Mouse (Mus musculus): ENCODE results near the gene Orai3. TPM values are rescaled to one million over a fixed set of nuclear protein-coding genes. Genes with fewer than 3 reads are reported as not detected.
A peak's percentile ranks its signal among the peaks of the same experiment; 100 is the strongest.
"Not testable (repeated sequence)": the region's sequence is repeated elsewhere in the genome, so short reads cannot be mapped to it uniquely, and the experiment has no call there.

The Orai3 gene
- total RNA-seq (2022): 10 to 100 TPM; 12.2 to 13.6 (median 12.9) TPM

DNA sequence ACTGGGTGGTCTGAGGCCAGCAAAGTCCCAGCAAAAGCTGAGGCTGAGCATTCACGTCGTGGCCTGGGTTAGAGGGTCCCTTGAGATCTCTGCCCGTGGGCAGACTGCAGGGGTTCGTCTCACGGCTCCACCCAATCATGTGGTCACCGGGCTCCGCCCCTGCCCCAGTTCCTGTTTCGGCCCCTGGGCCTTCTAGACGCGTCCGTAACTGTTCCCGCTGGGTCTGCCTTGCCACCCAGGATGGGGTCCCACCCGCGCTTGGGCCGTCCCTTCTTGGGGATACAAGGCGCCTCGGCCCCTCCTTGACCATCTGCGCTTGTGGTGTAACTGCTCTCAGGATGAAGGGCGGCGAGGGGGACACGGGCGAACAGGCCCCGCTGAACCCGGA lies at the start of gene Orai3:
TSS of gene Orai3 (plus strand) at position 165 of the 388 bp plus-strand sequence.
- DNase-seq (ENCODE audit: low spot score in 2 of 2): peak; percentile 82 to 83

DNA sequence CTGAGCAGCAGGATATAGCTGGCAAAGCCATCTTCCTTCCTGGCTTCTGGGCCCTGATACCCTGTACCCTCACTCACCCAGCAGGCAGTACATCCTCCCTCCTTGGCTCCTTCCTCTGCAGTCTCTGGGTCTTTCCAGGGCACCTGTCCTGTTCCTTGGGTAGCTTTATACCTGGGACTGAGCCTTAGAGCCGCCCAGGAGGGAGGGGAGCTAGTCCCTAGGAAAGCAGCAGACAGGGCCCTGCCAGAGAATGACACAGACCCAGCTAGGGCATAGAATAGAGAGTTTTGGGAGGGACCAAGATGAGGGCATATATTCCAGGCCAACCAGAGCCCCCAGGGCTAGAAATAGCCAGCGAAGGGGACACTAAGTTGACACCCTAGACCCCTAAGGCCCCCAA lies 44.1 kb upstream of the Orai3 start:
- no peak for DNase-seq (ENCODE audit: low spot score in 2 of 2)

DNA sequence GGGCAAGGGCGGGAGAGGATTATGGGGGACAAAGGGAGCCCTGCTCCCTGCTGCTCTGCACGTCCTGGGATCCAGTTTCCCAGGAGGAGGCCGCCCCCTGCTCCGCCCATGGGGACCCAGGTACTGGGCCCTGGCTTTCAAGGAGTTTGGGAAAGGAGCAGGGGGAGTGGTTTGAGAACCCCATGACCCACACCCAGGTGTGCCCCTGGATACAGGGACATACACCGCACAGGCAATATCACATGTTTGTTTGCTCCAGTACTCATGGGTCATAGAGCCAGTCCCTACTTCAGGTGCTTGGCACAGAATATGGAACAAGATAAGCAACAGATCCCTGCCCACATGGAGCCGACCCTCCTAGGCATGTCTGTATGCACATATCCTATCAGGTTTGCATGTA lies 43.7 kb upstream of the Orai3 start:
- no peak for DNase-seq (ENCODE audit: low spot score in 2 of 2)

DNA sequence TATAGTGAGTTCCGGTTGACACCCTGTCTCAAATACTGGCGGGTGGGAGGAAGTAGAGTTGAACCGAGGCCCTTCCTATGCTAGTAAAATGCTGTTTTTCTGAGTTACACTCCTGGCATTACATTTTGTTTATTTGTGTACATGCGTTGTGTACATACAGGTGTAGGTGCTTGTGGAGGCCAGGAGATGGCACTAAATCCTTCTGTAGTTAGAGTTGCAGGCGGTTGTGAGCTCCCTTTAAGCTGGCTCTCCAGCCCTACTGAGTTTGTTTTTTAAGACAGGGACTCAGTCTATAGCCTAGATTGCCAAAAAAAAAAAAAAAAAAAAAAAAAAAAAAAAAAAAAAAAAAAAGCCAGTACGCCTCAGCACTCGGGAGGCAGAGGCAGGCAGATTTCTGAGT lies 41.7 kb upstream of the Orai3 start:
- no peak for DNase-seq (ENCODE audit: low spot score in 2 of 2)

DNA sequence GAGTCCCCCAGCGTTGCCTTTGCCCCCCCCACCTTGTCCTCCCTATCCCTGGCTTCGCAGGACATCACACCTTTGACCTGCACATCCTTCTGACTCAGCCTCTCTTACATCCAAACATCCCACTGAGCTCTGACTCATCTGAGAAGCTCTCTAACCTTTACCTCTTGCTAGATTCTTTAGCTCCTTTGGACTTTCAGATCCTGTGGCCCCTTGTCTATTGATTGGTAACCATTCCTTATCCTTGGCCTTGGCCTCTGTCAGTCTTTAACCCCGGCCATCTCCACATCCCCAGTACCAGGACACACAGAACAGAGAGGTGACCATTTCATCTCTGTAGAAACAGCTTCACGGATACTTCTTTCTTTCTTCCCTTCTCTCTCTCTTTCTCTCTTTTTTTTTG lies 39.4 kb upstream of the Orai3 start:
- no peak for DNase-seq (ENCODE audit: low spot score in 2 of 2)

DNA sequence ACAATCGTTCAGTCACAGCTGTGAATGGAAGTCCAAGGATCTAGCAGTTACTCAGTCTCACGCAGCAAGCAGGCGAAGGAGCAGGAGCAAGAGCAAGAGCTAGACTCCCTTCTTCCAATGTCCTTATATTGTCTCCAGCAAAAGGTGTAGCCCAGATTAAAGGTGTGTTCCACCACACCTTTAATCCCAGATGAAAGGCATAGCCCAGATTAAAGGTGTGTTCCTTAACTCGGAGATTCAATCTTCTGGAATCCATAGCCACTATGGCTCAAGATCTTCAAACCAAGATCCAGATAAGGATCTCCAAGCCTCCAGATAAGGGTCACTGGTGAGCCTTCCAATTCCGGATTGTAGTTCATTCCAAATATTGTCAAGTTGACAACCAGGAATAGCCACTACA lies 37.5 kb upstream of the Orai3 start, which contains the start of gene Ctf2:
TSS of gene Ctf2 (minus strand) at position 101 of the 400 bp plus-strand sequence.
- DNase-seq (ENCODE audit: low spot score in 2 of 2): not testable (repeated sequence)

DNA sequence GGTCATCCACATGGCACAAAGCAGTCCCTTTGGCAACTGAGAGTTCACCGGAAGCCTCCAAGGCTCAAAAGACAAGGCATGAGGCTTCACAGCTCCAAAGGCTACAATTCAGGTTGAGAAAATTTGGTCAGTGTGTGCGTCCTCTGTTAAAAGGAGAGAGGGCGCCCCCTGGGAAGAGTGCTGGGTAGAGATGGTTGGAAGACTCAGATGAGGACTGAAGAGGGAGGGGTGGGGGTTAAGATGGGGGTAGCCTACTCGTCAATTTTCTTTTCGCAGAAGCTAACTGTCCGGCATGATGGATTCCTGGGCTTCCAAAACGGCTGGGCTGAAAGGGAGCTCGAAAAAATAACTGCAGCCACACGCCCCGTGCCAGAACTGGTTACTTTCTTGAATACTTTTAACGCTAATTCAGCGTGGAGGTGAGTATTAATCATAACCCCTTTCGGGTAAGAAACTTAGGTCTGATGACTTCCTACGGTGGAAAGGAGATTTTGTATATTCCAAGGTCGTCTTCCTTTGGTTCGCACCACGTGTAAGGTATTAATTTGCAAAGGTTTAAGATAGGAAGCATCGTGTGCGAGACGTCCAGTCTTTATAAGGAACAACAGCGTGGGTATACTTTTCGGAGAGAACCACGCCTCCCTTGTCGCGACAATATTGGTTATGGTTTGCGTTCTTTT lies 25.1 kb upstream of the Orai3 start, which contains the start of gene Fbxl19:
TSS of gene Fbxl19 (plus strand) at position 178 of the 680 bp plus-strand sequence.
- DNase-seq (ENCODE audit: low spot score in 2 of 2): peak; percentile 51 to 63

DNA sequence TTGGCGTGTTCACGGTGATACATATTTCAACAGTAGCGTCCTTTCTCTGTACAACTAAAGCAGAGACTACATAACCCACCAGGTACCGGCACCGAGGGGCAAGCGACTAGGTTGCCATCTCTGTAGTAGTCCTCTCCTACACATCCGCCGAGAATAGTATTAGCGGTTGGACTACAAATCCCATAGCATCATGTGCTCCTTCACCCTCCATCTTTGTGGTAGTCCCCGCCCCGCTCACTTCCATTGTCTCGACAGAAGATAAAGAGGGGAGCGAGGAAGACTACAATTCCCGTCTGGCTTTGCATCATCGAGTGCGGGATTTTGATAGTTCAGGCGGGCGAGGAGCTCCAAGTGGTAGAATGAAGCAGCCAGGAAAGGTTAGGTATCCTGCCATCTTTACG lies 24.4 kb upstream of the Orai3 start:
- peak; percentile 88 to 90 for DNase-seq (ENCODE audit: low spot score in 2 of 2)

DNA sequence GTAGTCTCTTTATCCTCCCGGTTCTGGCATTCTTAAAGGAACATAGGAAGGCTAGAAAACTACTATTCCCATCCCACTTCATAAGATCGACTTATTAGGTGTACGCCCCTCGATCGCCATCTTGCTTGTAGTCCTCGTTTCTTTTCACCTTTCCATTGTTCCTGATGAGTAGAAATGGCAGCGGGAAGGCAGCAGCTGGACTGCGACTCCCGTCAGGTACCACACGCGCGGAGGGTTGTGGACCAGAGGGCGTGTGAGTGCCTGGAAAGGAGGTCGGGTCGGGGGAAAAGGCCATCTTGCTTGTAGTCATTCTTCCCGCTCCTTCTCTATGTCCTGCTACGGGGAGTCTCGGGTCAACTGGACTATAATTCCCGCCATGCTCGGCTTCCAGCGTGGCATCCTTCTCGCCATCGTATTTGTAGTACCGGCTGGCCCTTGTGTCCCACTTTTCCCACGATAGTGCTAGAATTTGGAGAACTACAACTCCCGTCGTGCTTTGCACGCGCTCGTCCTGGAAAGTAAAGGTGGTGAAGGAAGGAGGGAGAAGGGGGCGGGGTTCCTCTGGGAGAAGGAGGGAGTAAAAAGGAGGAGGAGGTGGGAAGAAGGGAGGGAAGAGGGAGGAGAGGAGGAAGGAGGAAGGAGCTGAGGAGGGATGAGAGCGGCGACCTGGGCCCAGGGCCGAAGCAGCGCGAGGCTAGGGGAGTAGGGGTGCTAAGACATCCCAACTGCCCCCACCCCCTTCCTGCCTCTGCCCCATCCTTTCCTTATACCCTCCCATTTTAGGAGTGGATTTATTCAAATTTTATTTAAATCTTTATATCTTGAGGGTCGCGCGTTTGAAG lies 23.7 kb upstream of the Orai3 start:
- DNase-seq (ENCODE audit: low spot score in 2 of 2): peak; percentile 94 to 96

DNA sequence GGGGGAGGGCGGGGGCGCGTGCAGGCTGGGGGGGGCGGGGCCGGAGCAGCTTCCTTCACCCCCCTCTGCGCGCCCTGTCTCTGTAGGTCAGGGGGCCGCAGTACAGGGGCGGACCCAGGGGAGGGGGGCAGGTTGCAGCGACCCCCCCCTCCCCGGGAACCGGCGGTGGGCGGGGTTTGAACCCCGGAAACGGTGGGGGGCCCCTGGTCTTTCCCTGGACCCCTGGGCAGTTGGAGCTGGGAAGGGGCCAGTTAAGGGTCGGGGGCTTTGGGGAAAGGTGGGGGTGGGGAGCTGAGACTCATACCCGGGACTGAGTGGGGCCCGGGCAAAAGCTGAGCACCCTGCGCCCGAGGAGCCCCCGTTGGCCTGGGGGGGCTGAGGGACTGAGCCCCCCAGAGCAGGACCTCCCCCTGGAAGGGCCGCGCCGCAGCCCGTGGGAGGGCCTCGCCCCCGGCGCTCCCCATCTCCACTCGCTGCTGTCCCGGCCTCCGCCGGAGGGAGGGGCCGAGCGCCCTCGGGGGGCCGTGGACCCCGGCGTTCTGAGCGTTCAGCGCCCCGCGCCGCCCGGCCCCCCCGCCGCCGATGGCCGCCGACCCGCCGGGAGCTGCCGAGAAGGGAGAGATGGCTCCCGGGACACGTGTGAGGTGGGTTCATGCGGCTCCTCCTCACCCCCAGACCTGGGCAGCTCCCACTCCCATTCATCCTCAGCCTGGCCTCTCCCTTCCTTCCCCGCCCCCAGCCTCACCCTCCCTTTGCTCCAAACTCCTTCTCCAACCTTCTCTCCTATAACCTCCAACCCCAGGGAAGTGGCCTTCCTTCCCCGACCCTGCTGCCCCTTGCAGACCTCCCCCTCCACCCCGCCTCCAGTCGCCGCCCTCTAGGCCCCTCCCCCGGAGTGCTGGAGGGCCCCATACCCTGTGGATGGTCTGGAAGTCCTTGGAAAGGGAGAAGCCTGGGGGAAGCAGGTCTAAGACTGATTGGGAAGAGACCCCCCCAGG lies 22.8 kb upstream of the Orai3 start:
- DNase-seq (ENCODE audit: low spot score in 2 of 2): peak in 1 of 2 experiments; percentile 22

DNA sequence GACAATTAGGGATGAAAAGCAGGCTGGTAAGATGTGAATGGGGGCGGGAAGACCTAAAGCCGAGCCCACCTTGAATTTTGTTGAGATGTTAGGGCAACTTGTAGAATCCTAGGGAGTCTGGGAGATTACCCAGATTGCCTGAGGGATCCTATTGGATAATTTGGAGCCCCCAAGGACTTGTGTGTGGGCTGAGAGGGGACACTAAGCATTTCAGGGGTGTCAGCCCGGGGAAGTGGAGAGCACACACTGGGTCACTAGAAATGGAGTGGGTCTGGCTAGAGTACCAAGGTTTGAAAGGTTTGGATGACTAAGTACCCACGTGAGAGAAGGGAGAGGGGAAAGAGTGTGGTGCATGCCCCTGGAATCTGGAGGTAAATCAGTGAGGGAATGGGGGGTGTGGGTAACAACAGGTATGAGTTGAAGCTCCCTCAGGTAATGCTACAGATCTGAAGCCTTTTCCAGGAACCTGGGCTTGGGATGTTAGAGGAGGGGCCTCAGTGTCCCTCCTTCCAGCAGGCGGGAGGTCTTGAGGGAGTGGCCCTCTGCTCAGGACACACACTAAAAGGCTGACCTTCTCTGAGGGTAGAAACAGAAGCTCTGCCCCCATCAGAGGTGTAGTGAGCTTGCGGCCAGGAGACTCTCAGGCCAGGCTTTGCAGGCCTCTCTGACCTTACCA lies 21.9 kb upstream of the Orai3 start:
- no peak for DNase-seq (ENCODE audit: low spot score in 2 of 2)

DNA sequence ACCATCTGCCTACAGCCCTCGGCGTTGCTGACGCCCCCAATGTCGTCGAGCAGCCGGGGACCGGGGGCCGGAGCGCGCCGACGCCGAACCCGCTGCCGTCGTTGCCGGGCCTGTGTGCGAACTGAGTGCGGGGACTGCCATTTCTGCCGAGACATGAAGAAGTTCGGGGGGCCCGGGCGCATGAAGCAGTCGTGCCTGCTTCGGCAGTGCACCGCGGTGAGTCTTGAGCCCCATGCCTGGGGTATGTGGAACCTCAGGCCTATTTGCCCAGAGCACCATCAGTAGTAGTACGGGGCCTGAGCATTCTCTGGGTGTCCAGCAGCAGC lies 21.4 kb upstream of the Orai3 start:
- no peak for DNase-seq (ENCODE audit: low spot score in 2 of 2)

DNA sequence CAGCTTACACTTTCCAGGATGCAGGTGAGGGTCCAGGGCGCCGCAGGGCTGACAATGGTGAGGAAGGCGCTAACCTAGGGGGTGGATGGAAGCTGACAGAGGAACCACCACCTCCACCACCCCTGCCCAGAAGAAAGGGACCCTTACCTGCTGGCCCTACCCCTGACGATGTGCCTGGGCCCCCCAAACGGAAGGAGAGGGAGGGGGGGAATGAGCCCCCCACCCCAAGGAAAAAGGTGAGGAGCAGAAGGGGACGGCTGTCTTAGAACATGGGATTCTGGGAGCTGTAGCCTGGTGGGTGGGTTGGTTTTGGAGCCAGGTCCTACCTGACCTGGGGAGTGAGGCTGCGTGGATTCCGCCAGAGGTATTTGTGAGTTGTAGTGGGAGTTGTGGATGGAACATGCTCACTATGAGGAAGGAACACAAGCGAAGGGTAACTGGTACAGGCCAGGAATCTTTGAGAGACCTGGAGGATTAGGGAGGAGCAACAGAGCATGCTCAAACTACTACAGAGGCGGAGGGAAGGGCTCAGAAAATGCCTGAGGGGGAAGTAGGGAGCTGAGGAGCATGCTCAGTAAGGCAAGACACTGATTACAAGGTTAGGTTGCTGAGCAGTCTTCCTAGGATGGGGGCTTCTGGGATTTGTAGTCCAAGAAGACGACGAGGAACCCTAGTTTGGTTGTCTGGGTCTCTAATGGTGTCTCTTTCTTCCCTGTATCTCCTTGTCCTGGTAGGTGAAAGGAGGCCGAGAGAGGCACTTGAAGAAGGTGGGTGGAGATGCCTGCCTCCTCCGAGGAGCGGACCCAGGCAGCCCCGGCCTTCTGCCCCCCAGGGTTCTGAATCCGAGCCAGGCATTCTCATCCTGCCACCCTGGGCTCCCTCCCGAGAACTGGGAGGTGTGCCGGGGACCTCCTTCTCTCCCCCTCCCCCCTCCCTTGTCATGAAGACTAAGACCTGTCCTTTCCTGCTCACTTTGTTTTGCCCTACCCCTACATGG lies 19.2 kb upstream of the Orai3 start:
- no peak for DNase-seq (ENCODE audit: low spot score in 2 of 2)

DNA sequence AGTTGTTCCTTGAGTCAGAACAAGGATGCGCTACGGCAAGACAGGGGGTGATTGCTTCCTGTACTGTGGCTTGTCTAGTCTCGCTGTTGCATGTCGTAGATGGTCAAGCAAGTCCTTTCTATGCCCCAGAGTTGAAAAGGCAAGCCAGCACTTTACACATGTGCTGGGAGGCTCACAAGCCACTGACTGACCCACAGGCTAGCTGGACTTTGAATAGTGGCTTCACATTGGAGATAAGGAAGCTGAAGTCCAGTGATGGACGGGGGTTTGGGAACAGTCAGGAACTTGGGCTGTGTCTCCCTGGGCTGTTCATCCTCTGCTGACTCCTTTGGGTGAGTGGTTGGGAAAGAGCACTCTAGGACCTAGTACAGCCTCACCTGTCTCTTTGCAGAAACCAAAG lies 18.0 kb upstream of the Orai3 start:
- DNase-seq (ENCODE audit: low spot score in 2 of 2): no peak

DNA sequence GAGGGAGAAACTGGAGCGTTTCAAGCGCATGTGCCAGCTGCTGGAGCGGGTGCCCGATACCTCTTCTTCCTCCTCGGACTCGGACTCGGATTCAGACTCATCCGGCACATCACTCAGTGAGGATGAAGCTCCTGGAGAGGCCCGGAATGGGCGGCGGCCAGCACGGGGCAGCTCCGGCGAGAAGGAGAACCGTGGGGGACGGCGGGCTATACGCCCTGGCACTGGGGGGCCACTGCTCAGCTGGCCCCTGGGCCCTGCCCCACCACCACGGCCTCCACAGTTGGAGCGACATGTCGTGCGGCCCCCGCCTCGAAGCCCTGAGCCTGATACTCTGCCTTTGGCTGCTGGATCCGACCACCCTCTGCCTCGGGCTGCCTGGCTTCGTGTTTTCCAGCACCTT lies 17.5 kb upstream of the Orai3 start:
- no peak for DNase-seq (ENCODE audit: low spot score in 2 of 2)

DNA sequence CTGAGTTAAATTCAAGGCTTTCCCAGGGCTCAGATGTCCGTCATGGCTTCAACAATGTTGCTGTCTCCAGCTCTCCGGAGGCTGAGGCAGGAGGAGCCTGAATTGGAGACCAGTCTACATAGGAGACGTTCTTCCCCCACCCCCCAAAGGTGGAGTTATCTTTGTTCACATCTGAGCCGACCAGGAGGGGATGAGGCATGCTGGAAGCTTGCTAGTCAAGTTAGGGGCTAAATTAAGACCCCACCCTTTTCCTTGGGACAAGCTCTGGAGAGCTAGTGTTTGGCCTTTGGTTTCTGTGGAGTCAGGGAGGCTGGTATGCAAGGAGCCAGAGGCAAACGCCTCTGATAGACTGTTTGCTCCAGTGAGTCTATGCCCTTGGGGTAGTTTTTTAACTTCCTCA lies 16.5 kb upstream of the Orai3 start:
- no peak for DNase-seq (ENCODE audit: low spot score in 2 of 2)

DNA sequence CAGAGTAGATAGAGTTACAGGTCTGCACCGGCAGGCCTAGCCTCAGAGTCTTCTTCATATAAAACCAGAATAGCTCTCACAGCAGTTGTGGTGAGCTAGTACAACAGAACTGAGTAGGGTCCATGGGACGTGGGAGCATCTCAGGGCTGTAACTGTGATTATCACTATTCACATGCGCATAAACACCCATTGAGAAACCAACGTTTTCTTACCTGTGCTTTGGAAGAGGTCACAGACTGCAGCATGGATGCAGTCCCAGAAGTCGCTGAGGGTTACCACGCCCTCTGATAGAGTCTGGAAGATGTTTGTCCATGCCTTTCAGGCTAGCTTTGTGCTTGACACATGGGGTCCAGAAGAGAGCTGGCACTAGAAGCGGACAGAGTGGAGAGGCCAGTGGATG lies 15.9 kb upstream of the Orai3 start:
- DNase-seq (ENCODE audit: low spot score in 2 of 2): no peak

DNA sequence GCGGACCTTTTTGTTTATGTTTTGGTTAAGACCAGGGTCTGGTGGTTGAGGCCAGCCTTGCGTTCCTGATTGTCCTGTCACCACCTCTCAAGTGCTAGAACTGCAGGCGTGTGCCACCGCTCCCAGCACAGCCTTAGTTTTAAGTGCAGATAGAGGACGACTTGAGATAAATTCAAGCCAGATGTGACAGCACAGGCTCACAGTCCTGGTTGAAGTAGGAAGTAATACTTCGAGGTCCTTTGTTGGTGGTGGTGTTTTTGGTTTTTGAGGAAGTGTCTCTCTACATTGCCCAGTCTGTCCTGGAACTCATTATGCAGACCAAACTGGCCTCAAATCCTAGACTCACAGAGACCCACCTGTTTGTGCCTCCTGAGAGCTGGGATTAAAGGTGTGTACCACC lies 9.9 kb upstream of the Orai3 start:
- no peak for DNase-seq (ENCODE audit: low spot score in 2 of 2)

DNA sequence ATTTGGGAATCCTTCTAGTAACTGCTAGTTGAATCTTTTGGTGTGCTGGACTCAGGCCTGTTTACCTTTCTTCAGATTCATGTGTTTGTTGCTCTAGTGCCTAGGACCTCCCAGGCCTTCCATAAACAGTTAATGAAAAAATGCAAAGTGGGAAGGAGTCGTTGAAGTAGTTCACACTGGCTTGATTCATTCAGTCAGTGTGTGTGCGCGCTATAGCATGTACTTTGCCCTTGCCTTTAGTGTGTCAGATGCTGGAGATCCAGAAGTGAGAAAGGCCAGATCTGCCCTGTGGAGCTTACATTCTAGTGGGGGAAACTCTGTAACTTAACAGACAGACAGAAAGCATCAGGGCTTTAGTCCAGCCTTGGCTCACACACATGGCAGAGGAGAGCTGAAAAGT lies 9.1 kb upstream of the Orai3 start:
- DNase-seq (ENCODE audit: low spot score in 2 of 2): no peak

DNA sequence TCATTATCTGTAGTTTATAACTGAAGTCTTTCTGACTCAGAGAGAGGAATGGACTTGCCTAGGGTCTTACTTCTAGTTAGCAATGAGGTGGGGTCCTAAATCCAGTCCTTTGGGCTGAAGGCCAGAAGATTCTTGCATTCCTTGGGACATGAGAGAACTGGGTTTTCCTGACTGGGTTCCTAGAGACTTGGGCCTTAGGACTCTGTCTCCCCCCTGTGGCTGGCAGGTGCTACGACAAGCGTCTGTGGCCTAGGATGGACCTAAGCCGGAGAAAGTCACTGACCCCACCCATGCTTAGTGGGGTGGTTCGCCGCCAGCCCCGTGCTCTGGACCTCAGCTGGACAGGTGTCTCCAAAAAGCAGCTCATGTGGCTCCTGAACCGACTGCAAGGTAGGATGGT lies 8.6 kb upstream of the Orai3 start:
- no peak for DNase-seq (ENCODE audit: low spot score in 2 of 2)

All from gastrocnemius, adult 8-10 months (tissue).